Mouse (Mus musculus) liver, embryonic 14.5 days (tissue): Measurements from ENCODE around the gene Dagla. TPM values are rescaled to one million over a fixed set of nuclear protein-coding genes. Genes with fewer than 3 reads are reported as not detected.

Source experiments
- ATAC-seq: fragments of 200-750 bp; cut with Nextera tagmentation; 2 replicates; pipeline ENCODE4 v1.8.0; 2017; ENCODE audit warnings: moderate number of reproducible peaks, mild to moderate bottlenecking, moderate library complexity; ENCODE audit not compliant: insufficient read depth
- DNase-seq, 3 experiments: peaks; one replicate each; pipeline ENCODE4 v3.0.0-alpha.2; 2012 to 2013; ENCODE audit warnings: low read depth in 3 of 3, low spot score in 3 of 3
- H3K27ac ChIP-seq: fragments of 300-500 bp; sonication (generic); 2 replicates; pipeline ENCODE4 v1.5.1; 2014; ENCODE audit warnings: moderate library complexity, mild to moderate bottlenecking, control low read depth, inconsistent platforms
- H3K27me3 ChIP-seq: fragments of 300-500 bp; sonication (generic); 2 replicates; pipeline ENCODE4 v1.6.1; 2014; ENCODE audit warnings: mild to moderate bottlenecking, low read length, moderate library complexity; ENCODE audit not compliant: control insufficient read depth, insufficient read depth
- H3K36me3 ChIP-seq: fragments of 300-500 bp; sonication (generic); replicated peaks from 2 replicates; pipeline ENCODE4 v1.6.1; 2014; ENCODE audit warnings: low read depth; ENCODE audit not compliant: control insufficient read depth, insufficient read depth
- H3K4me1 ChIP-seq, 2 experiments: fragments of 200-500 bp in 1 of 2; fragments of 300-500 bp in 1 of 2; sonication (generic) in 1 of 2; replicated peaks; 2 replicates each; pipeline ENCODE4 v1.6.1; 2012 to 2014; ENCODE audit warnings: antibody characterized with exemption in 1 of 2, inconsistent platforms in 1 of 2, low read length in 1 of 2; ENCODE audit not compliant: control insufficient read depth in 2 of 2, insufficient read depth in 2 of 2
- H3K4me2 ChIP-seq: fragments of 300-500 bp; sonication (generic); 2 replicates; pipeline ENCODE4 v1.6.1; 2014; ENCODE audit warnings: low read depth, mild to moderate bottlenecking, control low read depth, moderate library complexity
- H3K4me3 ChIP-seq, 2 experiments: fragments of 200-500 bp in 1 of 2; fragments of 300-500 bp in 1 of 2; sonication (generic) in 1 of 2; 2 replicates each; pipeline ENCODE4 v1.5.1; 2012 to 2014; ENCODE audit warnings: low read depth in 2 of 2, low read length in 2 of 2, mild to moderate bottlenecking in 2 of 2, control low read depth in 1 of 2, inconsistent platforms in 1 of 2, moderate library complexity in 1 of 2; ENCODE audit not compliant: insufficient read depth in 1 of 2
- H3K9ac ChIP-seq: fragments of 300-500 bp; sonication (generic); replicated peaks from 2 replicates; pipeline ENCODE4 v1.6.1; 2014; ENCODE audit warnings: mild to moderate bottlenecking, control low read depth, moderate library complexity
- H3K9me3 ChIP-seq: fragments of 300-500 bp; sonication (generic); 2 replicates; pipeline ENCODE4 v1.6.1; 2016; ENCODE audit warnings: low read length, mixed read lengths; ENCODE audit not compliant: control insufficient read depth
- CTCF ChIP-seq: IDR thresholded peaks from 2 replicates; pipeline ENCODE4 v1.5.1; 2016; ENCODE audit warnings: antibody characterized with exemption, low read depth, control low read depth
- EP300 ChIP-seq: IDR thresholded peaks from 2 replicates; pipeline ENCODE4 v1.6.1; 2016; ENCODE audit warnings: antibody characterized with exemption, low read depth
- WGBS: fragments of 180-500 bp; shearing (Covaris S2); extraction: QIAGEN DNeasy Blood & Tissue Kit; methylation state at CpG from one replicate; pipeline ENCODE4 v1.1.7; 2014; ENCODE audit not compliant: insufficient replicate concordance; 5-methylcytosine and 5-hydroxymethylcytosine counted together
- polyA plus RNA-seq, 2 experiments: library from polyadenylated mRNA; depleted of rRNA in 1 of 2; stranded (reverse) in 1 of 2; unstranded in 1 of 2; fragments of >200 nt; fragmentation: Nextera tagmentation in 1 of 2; extraction: Ambion mirVana in 1 of 2; gene quantifications; 2 replicates each; pipeline versions ENCODE4 v1.2.1 to v1.2.3; 2012 to 2014

The Dagla gene
- polyA plus RNA-seq, 2 experiments = 0.09 to 0.30 TPM

GRCm38 (mm10) chr19:10341817-10342439, 37.3 kb upstream of the Dagla start:
- Histone ChIP-seq H3K27ac (no peak overlapping the region), H3K4me2 (no peak overlapping the region), H3K4me3 (no peak overlapping the region), H3K36me3 (no peaks in the 10 kb centered on the region), H3K9ac (no peak overlapping the region), H3K9me3 (no peaks in the 10 kb centered on the region), H3K27me3 (no peaks in the 10 kb centered on the region; the same call in 1 of the 2 replicates), H3K4me1 (no peaks in the 10 kb centered on the region)
- no peak for DNase-seq
- no peak for ATAC-seq
- 59% methylated on average over 12 of the region's 12 CpGs for WGBS
- no peak for TF ChIP-seq CTCF
- TF ChIP-seq EP300 = no peak

- TF ChIP-seq CTCF (peak; percentile 88), EP300 (no peak)
- WGBS = 19% methylated on average over 11 of the region's 11 CpGs
- ATAC-seq = no peak
- H3K9me3 ChIP-seq = no peaks in the 10 kb centered on the region
- H3K27ac ChIP-seq = no peak overlapping the region
- H3K4me2 ChIP-seq = no peak overlapping the region
- H3K4me3 ChIP-seq = no peak overlapping the region
- H3K9ac ChIP-seq = no peak overlapping the region
- DNase-seq = peak in 2 of 3 experiments; percentile 10 to 11
- no peaks in the 10 kb centered on the region for H3K4me1 ChIP-seq
- H3K36me3 ChIP-seq = no peaks in the 10 kb centered on the region
- H3K27me3 ChIP-seq = no peaks in the 10 kb centered on the region; the same call in 1 of the 2 replicates
Measured at GRCm38 (mm10) chr19:10341152-10341551, 36.5 kb upstream of the Dagla start.

GRCm38 (mm10) chr19:10340661-10341060, 36.0 kb upstream of the Dagla start:
- no peak overlapping the region for H3K4me2 ChIP-seq
- no peak for TF ChIP-seq EP300
- no peak for TF ChIP-seq CTCF
- no peak for DNase-seq
- no peak overlapping the region for H3K27ac ChIP-seq
- H3K4me1 ChIP-seq = no peaks in the 10 kb centered on the region
- WGBS = 23% methylated on average over 5 of the region's 5 CpGs
- no peaks in the 10 kb centered on the region; the same call in 1 of the 2 replicates for H3K27me3 ChIP-seq
- H3K36me3 ChIP-seq = no peaks in the 10 kb centered on the region
- H3K9ac ChIP-seq = no peak overlapping the region
- no peak overlapping the region for H3K4me3 ChIP-seq
- H3K9me3 ChIP-seq = no peaks in the 10 kb centered on the region
- ATAC-seq = no peak

GRCm38 (mm10) chr19:10339271-10339670, 34.6 kb upstream of the Dagla start:
- ATAC-seq = no peak

DNA sequence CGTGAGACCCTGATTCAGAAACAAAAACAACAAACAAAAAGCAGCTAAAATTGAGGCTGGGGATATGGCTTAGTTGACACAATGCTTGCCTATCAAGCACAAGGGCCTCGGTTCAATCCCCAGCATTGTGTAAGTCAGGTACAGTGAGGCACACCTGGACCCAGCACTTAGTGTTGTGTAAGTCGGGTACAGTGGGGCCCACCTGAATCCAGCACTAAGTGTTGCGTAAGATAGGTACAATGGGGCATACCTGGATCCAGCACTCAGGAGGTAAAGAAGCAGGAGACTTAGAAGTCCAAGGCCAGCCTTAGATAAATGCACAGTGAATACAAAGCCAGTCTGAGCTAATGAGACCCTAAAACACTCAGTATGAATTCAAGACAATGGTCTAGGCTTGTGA, 34.0 kb upstream of the Dagla start:
- no peak overlapping the region for H3K27ac ChIP-seq
- no peak overlapping the region for H3K4me2 ChIP-seq
- ATAC-seq (no peak), DNase-seq (no peak)
- H3K4me3 ChIP-seq = no peak overlapping the region
- H3K27me3 ChIP-seq = no peaks in the 10 kb centered on the region; the same call in 1 of the 2 replicates
- 45% methylated on average over 4 of the region's 4 CpGs for WGBS
- TF ChIP-seq EP300 = no peak
- H3K9me3 ChIP-seq = no peaks in the 10 kb centered on the region
- H3K9ac ChIP-seq = no peak overlapping the region
- no peaks in the 10 kb centered on the region for H3K36me3 ChIP-seq
- H3K4me1 ChIP-seq = no peaks in the 10 kb centered on the region

More at GRCm38 (mm10) chr19:10339271-10339670, 34.6 kb upstream of the Dagla start:
- Histone ChIP-seq H3K9me3 (no peaks in the 10 kb centered on the region), H3K4me2 (no peak overlapping the region), H3K27me3 (no peaks in the 10 kb centered on the region; the same call in 1 of the 2 replicates), H3K4me1 (no peaks in the 10 kb centered on the region), H3K27ac (no peak overlapping the region), H3K36me3 (no peaks in the 10 kb centered on the region), H3K9ac (no peak overlapping the region), H3K4me3 (no peak overlapping the region)
- no peak for DNase-seq
- 20% methylated on average over 5 of the region's 5 CpGs for WGBS
- TF ChIP-seq EP300 = no peak
